ENCODE assay signal across 7 mouse cellular contexts in the genomic region with DNA sequence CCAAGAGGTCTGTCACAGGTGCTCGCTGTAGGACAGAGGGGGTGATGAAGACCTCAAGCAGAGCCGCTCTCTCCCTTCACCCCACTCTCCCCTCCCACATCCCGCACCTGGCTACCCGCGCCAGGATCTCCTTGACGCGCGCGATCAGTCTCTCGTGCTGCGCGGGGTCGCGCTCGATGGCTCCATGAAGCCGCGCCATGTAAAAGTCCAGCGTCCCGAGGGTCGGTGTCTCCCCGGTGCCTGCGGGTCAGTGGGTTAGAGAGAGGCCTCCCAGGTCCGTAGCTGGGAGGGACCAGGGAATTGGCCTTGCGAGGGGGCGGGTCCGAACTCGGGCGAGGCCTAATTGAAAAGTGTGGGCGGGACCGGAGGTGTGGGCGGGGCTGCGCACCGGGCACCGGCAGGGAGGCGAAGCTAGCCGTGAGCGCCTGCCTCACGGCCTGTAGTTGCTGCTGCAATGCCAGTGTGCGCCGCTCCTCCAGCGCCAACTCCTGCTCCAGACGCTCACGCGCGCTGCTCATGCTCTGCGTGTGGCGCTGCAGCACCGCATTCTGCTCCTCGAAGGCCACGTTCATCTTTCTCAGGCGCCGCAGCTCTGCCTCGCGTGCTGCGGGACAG. TPM values are rescaled to one million over a fixed set of nuclear protein-coding genes. Genes with fewer than 3 reads are reported as not detected.
A peak's percentile ranks its signal among the peaks of the same experiment; 100 is the strongest.
DNase-seq lines count a peak whose midpoint lies in the region; ATAC-seq and TF ChIP-seq lines count a peak whose summit lies in the region.

No protein-coding gene starts in this region.

- H3K4me1 ChIP-seq in embryonic fibroblast, embryonic 13.5 days (ENCODE audit: control insufficient read depth, insufficient read depth, low read length), result peaks cover 4% of the 10 kb centered on the region; the same call in 1 of the 2 replicates
- H3K4me1 ChIP-seq in intestine, embryonic 16.5 days (ENCODE audit: control insufficient read depth, insufficient read depth, low read length), result peaks cover 37% of the 10 kb centered on the region
- peaks cover 75% of the 10 kb centered on the region for H3K4me1 ChIP-seq in liver, embryonic 15.5 days (replicated peaks)
- peaks cover 35% of the 10 kb centered on the region for H3K4me1 ChIP-seq in testis, adult 2 months (ENCODE audit: control insufficient read depth, insufficient read depth, low read length)

- H3K27ac ChIP-seq in embryonic fibroblast, embryonic 13.5 days (ENCODE audit: insufficient read depth, low read length), result no peak overlapping the region
- peak overlapping the region; percentile 69 for H3K27ac ChIP-seq in intestine, embryonic 16.5 days (ENCODE audit: low read length)
- H3K27ac ChIP-seq in liver, embryonic 15.5 days (replicated peaks), result peak overlapping the region; percentile 57; the same call in 1 of the 2 replicates
- peak overlapping the region; percentile 50 for H3K27ac ChIP-seq in testis, adult 2 months (ENCODE audit: control insufficient read depth, insufficient read depth, low read depth, low read length)

- peaks cover 13% of the 10 kb centered on the region; the same call in 1 of the 2 replicates for H3K27me3 ChIP-seq in intestine, embryonic 16.5 days (replicated peaks; ENCODE audit: control insufficient read depth, insufficient read depth, low read length)
- peaks cover 50% of the 10 kb centered on the region for H3K27me3 ChIP-seq in liver, embryonic 15.5 days
- no peaks in the 10 kb centered on the region for H3K27me3 ChIP-seq in testis, adult 2 months (ENCODE audit: control insufficient read depth, insufficient read depth, low read length)

- 13% methylated on average over 55 of the region's 55 CpGs for WGBS in intestine, embryonic 16.5 days
- WGBS in liver, embryonic 15.5 days (ENCODE audit: insufficient replicate concordance), result 13% methylated on average over 55 of the region's 55 CpGs

- TF ChIP-seq POLR2A in embryonic fibroblast, embryonic 13.5 days (IDR thresholded peaks at IDR 0.05; ENCODE audit: low read depth, low read length), result 0 out of 2 replicates have a peak, but pooled peaks have one; percentile 8
- peak; percentile 79; the same call in 1 of the 2 replicates for TF ChIP-seq POLR2A in testis, adult 2 months (IDR thresholded peaks at IDR 0.05; ENCODE audit: control insufficient read depth, low read depth, low read length)

- H3K9ac ChIP-seq in intestine, embryonic 16.5 days (ENCODE audit: low read depth, low read length), result peak overlapping the region; percentile 60
- H3K9ac ChIP-seq in liver, embryonic 15.5 days, result peak overlapping the region; percentile 33; the same call in 1 of the 2 replicates

- H3K4me2 ChIP-seq in intestine, embryonic 16.5 days (ENCODE audit: low read depth, low read length), result peak overlapping the region; percentile 68
- peak overlapping the region; percentile 82 for H3K4me2 ChIP-seq in liver, embryonic 15.5 days

- H3K36me3 ChIP-seq in intestine, embryonic 16.5 days (ENCODE audit: control insufficient read depth, insufficient read depth, low read length), result no peaks in the 10 kb centered on the region
- H3K36me3 ChIP-seq in liver, embryonic 15.5 days (replicated peaks), result peaks cover 25% of the 10 kb centered on the region
- no peaks in the 10 kb centered on the region for H3K36me3 ChIP-seq in testis, adult 2 months (ENCODE audit: control insufficient read depth, insufficient read depth, low read length)

- DNase-seq in ES-CJ7 (ENCODE audit: low read depth, low spot score) (peak; percentile 86), WW6 (ENCODE audit: low read depth, low spot score) (peak; percentile 54)
- DNase-seq in natural killer cell, adult 2 months (ENCODE audit: low spot score in 2 of 2), result peak; percentile 44 to 59

- TF ChIP-seq CTCF in embryonic fibroblast, embryonic 13.5 days (IDR thresholded peaks at IDR 0.05; ENCODE audit: borderline replicate concordance, insufficient read depth, low read length), result peak; percentile 45; the same call in 1 of the 2 replicates
- TF ChIP-seq CTCF in testis, adult 2 months (IDR thresholded peaks at IDR 0.05; ENCODE audit: control insufficient read depth, insufficient read depth, insufficient replicate concordance, low read depth, low read length), result peak; percentile 16; the same call in 1 of the 2 replicates

- no peak overlapping the region for H3K4me3 ChIP-seq in embryonic fibroblast, embryonic 13.5 days (ENCODE audit: insufficient read depth, low read length)
- H3K4me3 ChIP-seq in intestine, embryonic 16.5 days (ENCODE audit: low read length), result peak overlapping the region; percentile 45
- H3K4me3 ChIP-seq in liver, embryonic 15.5 days (replicated peaks), result peak overlapping the region; percentile 49
- H3K4me3 ChIP-seq in testis, adult 2 months (ENCODE audit: control insufficient read depth, low read depth, low read length), result peak overlapping the region; percentile 82

- H3K9me3 ChIP-seq in intestine, embryonic 16.5 days (ENCODE audit: control insufficient read depth, low read length), result no peaks in the 10 kb centered on the region
- no peaks in the 10 kb centered on the region for H3K9me3 ChIP-seq in liver, embryonic 15.5 days (replicated peaks)

- ATAC-seq in intestine, embryonic 16.5 days, result peak; percentile 14
- ATAC-seq in liver, embryonic 15.5 days (ENCODE audit: insufficient read depth), result 0 out of 2 replicates have a peak, but pooled peaks have one; percentile 1

RNA-seq across cellular contexts. Expression of gene Gipc3, which starts 3.5 kb away (rescaled TPM):
- 0.37 and 0.39 TPM in 2 replicates for polyA plus RNA-seq in embryonic fibroblast, embryonic 13.5 days (2011; ENCODE audit: insufficient read length, low read depth, missing spikeins)
- polyA plus RNA-seq in intestine, embryonic 16.5 days (2015; fragmentation: Nextera tagmentation; extraction: Ambion mirVana), result 0.06 and 0.12 TPM in 2 replicates
- polyA plus RNA-seq in liver, embryonic 15.5 days (2015; fragmentation: Nextera tagmentation; extraction: Ambion mirVana), result not detected in 2 replicates
- 3.3 and 4.1 TPM in 2 replicates for polyA plus RNA-seq in testis, adult 2 months (2012; rRNA removed)

RNA-seq across cellular contexts. Expression of gene Hmg20b, which starts 3.7 kb away (rescaled TPM):
- polyA plus RNA-seq in embryonic fibroblast, embryonic 13.5 days (2011; ENCODE audit: insufficient read length, low read depth, missing spikeins), result 75.2 and 81.8 TPM in 2 replicates
- polyA plus RNA-seq in intestine, embryonic 16.5 days (2015; fragmentation: Nextera tagmentation; extraction: Ambion mirVana), result 69.0 and 71.4 TPM in 2 replicates
- polyA plus RNA-seq in liver, embryonic 15.5 days (2015; fragmentation: Nextera tagmentation; extraction: Ambion mirVana), result 22.3 and 22.6 TPM in 2 replicates
- 23.0 and 27.7 TPM in 2 replicates for polyA plus RNA-seq in testis, adult 2 months (2012; rRNA removed)

RNA-seq across cellular contexts. Expression of gene Mfsd12, which starts 10.7 kb away (rescaled TPM):
- 5.7 and 6.2 TPM in 2 replicates for polyA plus RNA-seq in embryonic fibroblast, embryonic 13.5 days (2011; ENCODE audit: insufficient read length, low read depth, missing spikeins)
- 21.6 and 32.4 TPM in 2 replicates for polyA plus RNA-seq in intestine, embryonic 16.5 days (2015; fragmentation: Nextera tagmentation; extraction: Ambion mirVana)
- polyA plus RNA-seq in liver, embryonic 15.5 days (2015; fragmentation: Nextera tagmentation; extraction: Ambion mirVana), result 15.0 and 16.5 TPM in 2 replicates
- polyA plus RNA-seq in testis, adult 2 months (2012; rRNA removed), result 33.1 and 39.7 TPM in 2 replicates

RNA-seq across cellular contexts. Expression of gene Tbxa2r, which starts 18.0 kb away (rescaled TPM):
- 5.7 and 7.4 TPM in 2 replicates for polyA plus RNA-seq in embryonic fibroblast, embryonic 13.5 days (2011; ENCODE audit: insufficient read length, low read depth, missing spikeins)
- 21.2 and 21.3 TPM in 2 replicates for polyA plus RNA-seq in intestine, embryonic 16.5 days (2015; fragmentation: Nextera tagmentation; extraction: Ambion mirVana)
- 4.0 and 5.0 TPM in 2 replicates for polyA plus RNA-seq in liver, embryonic 15.5 days (2015; fragmentation: Nextera tagmentation; extraction: Ambion mirVana)
- 0.47 and 0.91 TPM in 2 replicates for polyA plus RNA-seq in testis, adult 2 months (2012; rRNA removed)

RNA-seq across cellular contexts. Expression of gene 4930404N11Rik, which starts 19.1 kb away (rescaled TPM):
- polyA plus RNA-seq in embryonic fibroblast, embryonic 13.5 days (2011; ENCODE audit: insufficient read length, low read depth, missing spikeins), result 0.61 TPM in 1 of 2 replicates, not detected in the other
- 1.4 and 2.7 TPM in 2 replicates for polyA plus RNA-seq in intestine, embryonic 16.5 days (2015; fragmentation: Nextera tagmentation; extraction: Ambion mirVana)
- 2.3 and 2.9 TPM in 2 replicates for polyA plus RNA-seq in liver, embryonic 15.5 days (2015; fragmentation: Nextera tagmentation; extraction: Ambion mirVana)
- polyA plus RNA-seq in testis, adult 2 months (2012; rRNA removed), result 273 and 296 TPM in 2 replicates
